Mouse (Mus musculus) right cerebral cortex, adult 18-20 months (tissue): Measurements from ENCODE around the gene D430019H16Rik.

Experiments
- DNase-seq: peaks from one replicate; pipeline ENCODE4 v3.0.0; 2022; ENCODE audit warnings: mixed read lengths

D430019H16Rik gene

DNA sequence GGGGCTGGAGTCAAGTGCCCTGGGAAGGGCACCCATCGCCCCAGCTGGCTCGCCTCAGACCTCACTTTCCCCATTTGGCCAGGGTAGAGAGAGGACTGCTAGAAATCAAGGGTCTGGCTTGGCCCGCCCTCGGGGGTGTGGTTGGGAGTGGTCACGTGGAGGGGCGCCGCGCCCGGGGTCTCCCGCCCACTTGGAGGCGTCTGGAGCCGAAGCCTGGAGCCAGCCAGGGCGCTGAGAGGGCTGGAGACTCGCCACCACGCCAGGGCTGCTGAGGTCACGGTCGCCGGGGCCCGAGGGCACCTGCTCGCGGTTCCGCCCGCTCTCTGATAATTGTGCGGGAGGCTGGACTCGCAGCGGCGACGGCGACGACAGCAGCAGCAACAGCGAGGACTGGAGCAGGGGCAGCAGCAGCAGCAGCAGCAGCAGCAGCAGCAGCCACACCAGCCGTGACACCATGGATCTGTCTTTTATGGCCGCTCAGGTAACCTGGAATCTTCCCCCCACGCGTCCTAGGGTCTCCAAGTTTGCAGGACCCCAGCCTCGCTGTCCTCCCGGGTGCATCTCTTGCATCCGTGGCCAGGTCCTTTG, at the start of gene D430019H16Rik:
TSS of gene D430019H16Rik (plus strand) at position 187 of the 588 bp plus-strand sequence.
- DNase-seq = peak; percentile 76

DNA sequence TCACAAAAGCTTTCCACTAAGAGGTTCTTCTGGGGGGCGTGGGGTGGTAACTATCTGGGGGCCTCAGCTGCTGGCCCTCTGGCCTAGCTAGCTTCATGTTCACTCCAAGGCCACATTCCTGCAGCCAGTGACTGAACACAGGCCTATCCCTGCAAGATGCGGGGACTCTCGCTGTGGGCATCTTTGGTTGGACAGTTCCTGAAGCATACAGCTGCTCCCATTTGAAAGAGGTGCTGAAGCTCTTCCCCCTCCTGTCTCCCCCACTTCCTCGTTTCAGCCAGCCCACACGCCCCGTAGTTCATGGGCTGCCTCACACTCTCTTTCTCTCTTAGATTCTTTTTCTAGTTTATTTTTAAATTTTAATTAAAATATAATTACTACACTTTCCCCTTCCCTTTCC, 47.6 kb upstream of the D430019H16Rik start:
- no peak for DNase-seq

DNA sequence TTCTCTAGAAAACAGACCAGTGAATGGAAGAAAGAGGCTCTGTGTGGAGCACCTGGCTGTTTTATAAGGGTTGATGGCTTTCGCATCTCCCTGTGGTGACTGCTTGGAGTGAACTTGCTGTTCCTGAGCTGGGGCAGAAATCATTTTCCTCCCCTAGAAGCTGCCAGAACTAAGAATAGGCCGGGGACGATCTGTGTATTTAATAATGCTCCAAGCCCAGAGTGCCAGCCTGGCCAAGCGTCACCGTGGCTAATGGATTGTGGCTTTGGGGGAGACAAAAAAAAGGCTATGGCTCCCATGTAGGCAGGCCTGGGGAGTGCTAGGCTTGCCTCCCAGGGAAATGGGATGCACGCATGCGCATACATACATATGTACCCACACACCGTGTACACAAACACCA, 39.7 kb upstream of the D430019H16Rik start:
- DNase-seq = no peak

DNA sequence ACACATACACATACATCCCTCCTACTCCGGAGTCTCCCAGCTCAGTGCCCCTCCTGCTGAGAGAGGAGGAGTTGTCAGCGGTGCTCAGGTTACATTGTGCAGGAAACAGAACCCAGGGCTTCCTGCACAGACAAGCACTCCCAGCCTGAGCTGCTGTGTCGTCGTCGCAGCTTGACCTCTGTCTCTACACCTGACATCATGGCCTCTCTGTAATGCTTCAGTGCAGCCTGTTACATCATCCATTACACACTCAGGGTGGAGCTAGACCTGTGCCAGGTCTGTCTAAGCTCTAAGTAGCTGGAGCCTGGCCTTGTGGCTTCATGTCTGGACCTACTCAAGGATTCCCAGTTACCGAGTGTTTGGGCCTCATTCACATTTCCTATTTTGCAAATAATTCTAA, 33.2 kb upstream of the D430019H16Rik start:
- DNase-seq = no peak

DNA sequence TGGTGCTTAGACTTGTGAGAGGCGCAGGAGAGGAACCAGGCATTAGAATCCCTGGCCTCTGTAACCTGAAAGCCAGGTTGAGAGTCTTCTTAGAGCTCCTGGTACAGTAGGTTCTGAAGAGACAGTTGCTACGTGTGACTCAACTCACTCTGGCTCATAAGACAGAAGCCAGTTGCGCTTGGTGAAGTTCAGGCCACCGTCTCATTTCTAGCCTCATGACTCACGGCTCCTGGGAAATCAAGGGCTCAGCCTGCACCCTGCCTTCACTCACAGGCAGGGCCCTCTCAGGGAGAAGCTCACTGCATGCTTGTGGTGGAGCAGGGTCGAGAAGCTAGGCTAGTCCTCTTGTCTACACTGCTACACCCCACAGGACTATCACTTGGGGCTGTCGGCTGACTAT, 27.1 kb upstream of the D430019H16Rik start:
- DNase-seq = peak; percentile 53

DNA sequence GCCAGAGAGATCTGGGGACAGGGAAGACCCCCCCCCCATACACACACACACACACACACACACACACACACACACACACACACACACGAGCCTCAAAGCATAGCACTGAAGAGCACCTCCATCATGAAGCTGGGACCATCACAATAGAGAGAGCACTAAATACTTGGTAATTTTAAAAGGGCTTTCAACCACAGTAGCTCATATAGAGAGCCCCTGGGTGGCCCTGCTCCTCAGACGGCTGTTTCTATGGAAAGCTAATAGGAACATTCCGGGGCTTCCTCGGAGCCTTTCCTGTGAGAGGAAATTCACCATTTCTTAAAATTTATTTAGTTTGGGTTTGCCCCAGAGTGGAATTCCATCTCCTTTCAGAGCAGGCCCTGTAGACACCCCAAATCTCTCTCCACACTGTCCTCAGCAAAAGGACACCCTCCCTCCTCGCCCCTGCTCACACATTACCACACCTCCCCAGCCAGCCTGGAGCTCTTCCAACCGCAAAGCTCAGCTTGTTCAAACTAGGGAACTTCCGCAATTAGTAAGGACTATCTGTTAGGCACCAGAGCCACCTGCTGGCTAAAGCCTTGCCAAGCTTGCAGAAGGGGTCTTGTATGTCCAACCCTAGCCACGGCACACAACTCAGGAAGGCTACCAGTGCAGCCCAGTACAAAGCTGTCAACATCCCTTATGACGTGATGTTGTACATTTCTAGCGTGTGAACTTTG, 26.5 kb upstream of the D430019H16Rik start:
- DNase-seq = peak; percentile 76

DNA sequence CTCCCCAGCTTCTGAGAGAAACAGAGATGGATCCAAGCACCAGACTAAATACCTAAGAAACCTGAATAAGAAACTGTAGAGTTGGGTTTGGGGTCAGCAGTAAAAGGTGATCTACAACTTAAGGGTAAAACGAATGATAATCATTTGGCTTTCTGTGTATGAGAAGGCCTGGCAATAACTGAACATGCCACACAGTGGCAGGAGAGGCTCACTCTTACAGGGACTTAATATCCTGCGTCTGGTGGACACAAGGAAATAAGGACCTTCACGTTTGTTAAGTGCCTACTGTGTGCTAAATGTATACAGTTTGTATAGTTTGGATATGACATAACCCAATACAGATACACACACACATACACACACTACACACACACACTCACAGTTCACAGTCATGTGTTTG, 21.8 kb upstream of the D430019H16Rik start:
- peak; percentile 18 for DNase-seq

DNA sequence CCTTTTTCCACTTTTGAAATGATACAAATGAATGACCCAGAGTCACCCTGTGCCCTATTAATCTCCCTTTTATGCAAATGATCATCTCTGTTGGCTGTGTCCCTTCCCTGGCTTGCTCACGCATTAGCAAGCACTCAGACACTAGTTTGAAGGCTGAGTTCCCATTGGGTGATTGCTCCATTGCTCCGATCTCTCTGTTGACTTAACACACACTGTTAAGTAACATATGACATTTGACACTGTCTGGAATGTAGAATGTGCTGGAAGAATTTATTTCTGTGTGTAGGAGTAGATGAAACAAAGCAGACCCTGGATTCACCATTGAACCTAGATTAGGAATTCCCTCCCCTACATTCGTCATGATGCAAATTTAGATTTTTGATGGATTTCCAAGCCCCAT, 20.8 kb upstream of the D430019H16Rik start:
- DNase-seq = no peak

DNA sequence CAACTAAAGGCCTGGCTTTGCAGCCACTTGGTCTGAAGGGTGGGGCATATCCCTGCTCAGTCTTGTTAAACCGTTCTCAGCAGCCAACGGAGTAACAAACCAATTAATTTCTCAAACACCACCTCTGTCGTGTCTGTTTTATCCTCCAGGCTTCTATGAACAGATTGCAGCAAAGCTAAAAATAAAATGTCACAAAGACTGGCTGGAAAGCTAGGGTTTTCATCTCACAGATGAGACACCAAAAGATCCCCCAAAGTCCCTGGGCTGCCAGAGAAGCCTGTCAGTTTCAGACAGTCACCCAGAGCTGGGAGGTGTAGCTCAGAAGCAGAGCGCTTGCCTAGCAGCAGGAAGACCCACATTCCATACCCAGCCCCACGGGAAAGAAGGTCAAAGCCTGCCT, 15.4 kb upstream of the D430019H16Rik start:
- peak; percentile 64 for DNase-seq

DNA sequence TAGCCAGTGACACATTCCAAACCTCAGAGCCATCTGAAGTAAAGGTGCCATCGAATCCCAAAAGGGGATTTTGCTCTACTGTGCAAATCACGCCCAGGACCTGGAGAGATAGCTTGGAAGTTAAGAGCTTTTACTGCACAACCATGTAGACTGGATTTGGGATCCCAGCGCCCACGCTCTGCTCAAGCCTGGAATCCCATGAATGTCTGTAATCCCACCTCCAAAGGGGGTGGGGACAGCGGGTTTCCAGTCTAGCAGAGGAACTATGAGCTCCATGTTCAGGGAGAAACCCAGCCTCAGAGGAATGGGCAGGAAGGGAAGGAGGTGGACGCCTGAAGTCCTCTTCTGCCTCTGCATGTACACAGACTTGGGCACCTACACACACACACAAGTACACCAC, 13.7 kb upstream of the D430019H16Rik start:
- no peak for DNase-seq

DNA sequence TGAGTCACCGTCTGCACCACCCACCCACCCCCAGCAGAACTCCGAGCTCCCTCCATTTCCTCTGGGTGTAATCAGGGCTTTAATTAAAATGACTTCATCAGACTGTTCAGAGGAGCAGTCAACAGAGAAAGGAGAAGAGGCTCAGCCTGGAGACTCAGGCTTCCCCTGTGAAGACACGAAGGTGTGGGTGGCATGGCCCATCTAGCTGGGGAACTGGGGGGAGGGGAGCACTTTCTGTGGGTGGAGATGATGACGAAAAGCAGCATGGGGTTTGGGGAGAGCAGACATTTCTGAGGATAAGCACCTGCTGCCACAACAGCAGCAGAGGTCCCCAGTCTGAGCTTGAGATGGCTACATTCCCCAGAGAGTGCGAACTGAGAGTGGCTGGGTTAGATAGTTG, 10.1 kb upstream of the D430019H16Rik start:
- peak; percentile 60 for DNase-seq

DNA sequence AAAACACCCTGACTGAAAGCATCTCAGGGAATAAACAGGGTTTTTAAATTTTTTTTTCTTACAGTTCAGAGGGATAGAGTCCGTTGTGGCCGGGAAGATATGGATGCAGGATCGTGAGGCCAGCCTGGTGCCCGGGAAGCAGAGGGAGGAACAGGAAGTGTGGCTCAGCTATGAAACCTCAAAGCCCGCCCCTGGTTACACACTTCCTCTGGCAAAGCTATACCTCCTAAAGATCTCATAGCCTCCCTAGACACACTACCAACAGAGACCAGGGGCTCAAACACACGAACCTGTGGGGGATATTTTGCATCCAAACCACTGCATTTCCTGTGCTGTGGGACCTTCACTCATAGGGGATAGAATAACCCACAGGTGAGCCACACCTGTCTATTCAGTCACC, 7.9 kb upstream of the D430019H16Rik start:
- DNase-seq = no peak

DNA sequence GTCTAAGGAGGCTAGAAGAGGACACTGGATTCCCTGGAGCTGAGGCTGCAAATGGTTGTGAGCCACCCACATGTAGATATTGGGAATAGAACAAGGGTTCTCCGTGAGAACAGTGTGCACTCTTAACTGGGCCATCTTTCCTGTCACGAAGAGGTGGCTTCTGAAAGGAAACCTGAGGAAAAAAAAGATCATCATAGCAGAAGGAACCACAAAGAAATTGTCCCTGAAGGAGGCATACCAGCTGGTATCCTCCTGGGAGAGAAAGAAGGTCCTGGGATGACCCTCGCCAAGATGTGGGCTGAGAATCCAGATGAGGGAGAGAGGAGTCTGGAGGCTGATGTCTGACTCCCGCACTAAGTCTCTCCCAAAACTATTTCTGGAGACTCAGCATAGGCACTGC, 4.4 kb upstream of the D430019H16Rik start:
- DNase-seq = peak; percentile 68

DNA sequence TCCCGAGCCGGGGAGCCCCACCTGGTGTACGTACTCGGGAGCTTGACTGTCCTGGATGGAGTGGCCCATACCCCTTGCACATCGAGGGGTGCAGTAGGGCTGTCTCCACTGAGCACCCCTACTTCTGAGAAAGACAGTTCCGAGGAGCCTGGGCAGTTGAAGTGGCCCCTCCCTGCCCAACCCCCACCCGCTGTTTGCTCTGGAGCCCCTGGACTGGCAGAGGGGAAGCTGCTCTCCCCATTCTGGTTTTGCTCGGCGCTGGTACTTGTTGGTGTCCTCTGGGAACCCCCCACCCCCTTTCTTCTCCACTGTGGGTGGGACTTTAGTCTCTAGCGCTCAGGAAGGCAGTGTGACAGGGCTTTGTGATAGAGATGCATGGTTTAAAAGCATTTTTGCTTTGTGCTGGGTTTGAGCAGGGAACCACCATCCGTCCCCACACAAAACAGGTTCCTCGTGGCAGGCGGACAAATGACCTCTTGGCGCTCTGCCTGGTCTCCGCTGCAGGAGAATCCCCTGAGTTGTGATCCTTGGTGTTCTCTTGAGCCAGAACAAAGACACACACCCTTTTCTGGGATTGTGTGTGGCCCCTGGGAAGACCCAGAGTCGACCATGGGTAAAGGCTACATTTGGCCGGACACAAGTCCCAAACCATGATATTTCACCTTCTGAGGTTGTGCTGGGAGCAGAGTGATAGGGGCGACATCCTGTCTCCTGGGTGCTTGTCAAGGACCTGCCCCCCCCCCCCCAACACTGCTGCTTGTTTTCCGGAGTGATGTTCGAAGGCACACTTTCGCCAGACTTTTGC, 804 bp downstream of the D430019H16Rik start:
- DNase-seq = peak; percentile 15

DNA sequence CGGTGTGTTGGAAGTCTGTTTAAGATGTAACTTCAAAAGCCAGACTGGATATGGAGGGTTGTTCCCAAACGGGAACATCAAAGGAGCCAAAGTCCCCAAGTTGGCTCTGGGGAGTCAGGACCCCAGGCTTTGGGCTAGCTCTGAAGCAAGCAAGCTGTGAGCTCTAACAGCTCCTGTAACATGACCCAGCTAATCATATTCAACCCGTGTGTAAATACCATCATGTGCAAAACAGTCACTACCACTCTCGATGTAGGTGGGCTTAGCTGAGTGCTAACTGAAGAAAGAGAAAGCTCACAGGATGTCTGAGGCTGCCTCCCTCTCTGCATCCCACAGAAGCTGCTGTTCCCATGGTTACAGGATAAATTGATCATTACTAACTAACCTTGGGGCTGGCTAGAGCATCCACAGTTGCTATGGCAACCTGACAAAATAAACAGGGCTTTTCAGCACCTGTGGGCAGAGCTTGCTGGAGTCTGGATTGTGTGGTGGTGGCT, 1.5 kb downstream of the D430019H16Rik start:
- DNase-seq = peak; percentile 42

DNA sequence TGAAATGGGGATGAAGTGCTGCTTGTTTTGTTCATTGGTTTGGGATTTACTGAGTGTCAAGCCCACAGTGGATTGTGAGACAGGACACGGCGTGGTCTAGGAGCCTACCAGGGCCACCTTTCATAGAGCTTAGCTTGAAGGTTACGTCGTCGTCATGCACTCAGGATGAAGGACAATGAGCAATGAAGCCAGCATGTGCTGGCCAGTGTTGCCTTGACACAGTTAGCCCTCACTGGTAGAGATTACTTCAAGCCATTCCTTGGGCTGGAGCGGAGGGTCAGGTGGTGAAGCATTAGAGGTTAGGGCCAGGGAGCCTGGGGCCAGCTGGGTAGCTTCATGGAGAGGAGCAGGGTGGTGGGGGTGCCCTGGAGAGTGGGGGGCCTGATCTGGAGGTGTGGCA, 5.1 kb downstream of the D430019H16Rik start:
- no peak for DNase-seq

DNA sequence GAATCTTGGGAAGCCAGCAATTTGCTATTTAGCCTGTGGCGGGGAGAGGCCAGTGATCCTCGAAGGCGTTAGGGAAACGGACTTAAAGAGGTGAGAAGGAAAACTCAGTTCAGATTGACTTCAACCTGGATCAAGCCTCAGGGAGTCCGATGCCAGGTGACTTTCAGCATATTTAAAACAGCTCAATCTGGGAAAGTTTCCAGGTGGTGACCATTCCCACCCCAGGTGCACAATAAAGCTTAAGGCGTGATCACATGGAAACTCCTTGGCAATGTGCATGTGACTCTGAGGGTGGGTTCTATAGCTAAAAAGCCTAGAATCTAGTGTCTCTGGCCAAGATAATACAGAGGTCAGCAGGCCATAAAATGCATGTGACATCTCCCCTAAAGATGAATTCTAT, 7.4 kb downstream of the D430019H16Rik start:
- no peak for DNase-seq

DNA sequence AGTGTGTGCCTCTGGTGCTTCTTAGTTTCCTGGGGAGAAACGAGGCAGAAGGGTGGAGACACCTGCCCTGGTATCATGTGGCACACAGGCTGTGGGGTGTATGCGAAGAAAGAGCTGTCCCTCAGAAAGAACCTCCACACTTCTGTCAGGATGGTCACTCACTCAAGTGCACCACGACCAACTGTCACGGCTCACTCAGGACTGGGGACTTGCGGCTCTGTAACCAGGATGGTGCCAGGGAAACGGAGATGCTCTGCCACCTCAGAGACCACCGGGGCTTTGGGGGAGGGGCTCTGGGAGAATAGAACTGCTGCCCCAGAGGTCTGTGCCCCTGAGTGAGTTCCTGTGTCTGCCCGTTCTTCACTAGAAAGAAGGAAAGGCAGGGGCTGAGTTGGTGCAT, 15.4 kb downstream of the D430019H16Rik start:
- no peak for DNase-seq

DNA sequence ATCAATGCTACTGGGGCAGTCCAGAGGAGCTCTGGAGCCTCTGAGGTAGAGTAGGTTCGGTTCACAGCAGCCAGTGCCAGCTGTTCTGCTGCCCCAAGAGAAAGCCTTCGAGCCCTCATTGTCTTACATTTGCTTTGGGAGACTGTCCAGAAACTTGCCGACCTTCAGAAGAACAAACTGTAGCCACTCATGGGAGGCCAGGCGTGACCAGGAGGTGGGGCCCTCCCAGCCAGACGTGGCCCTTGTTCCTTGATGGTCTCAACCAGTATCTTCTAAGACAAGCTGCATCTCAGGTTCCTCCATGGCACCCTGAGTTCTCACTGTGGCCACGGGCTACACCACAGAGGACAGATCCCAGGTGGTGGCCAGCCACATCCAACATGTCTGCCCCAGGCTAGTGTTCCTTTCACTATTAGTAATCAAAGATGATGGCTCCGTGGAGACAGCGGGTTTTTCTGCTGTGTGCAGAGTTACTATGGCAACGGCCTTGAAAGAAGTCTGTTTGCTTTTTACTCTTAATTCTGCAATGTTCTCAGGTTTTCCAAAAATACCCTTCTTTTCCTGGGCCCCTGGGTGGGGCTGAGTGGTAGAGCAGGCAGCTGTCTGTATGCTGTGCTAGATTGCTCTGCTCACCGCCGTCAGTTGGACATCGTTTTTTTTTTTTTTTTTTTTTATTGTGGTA, 21.7 kb downstream of the D430019H16Rik start:
- DNase-seq = peak; percentile 68

DNA sequence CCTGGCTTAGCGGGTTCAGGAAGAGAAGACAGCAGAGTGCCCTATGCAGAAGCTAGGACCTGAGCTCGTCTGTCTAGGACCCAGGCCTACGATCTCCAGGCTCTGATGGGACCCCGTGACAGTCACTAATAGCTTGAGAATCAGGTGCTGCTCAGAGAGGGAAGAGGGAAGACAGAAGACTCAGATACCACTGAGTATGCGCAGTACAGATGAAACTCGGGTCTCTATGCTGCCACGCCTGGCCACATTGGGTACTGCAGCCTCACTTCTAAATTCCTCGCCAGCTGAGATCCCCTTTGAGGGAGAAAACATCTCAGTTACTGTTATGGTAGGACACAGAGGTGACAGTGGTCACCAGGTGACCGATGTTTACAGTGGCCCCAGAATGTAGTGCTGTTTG, 22.8 kb downstream of the D430019H16Rik start:
- peak; percentile 61 for DNase-seq

DNA sequence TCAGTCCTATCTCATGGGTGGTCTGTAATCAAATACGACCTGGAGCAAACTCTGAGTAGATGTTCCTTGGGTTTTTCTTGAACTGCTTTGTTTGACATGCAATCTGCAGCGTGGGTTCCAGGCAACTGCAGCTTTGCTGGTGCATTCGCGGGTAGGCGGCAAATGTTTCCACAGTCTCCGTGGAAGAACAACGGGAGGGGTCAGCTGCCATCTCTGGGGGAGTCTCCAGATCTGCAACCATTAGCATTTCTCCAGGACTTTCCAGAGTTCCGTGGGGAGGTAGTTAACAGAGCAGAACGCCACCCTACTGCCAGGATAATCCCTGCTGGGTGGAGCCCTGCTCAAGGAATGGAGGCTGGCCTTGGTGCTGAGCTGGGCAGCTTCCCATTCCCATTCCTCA, 23.3 kb downstream of the D430019H16Rik start:
- DNase-seq = peak; percentile 57

DNA sequence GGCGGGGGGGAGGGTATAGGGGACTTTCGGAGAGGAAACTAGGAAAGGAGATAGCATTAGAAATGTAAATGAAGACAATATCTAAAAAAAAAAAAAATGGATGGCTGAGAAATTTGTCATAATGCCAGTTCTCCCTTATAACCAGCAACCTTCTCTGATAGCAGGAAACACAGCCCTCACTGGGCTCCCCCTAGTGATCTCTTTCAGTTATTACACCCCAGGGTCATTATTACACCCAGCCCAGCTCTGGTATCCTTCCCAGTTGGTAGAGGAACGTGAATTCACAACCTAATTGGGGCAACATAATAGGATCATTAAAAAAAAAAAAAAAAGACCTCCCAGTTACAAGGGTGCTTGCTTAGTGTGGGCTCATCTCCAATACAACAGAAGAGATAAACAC, 29.8 kb downstream of the D430019H16Rik start:
- DNase-seq = no peak

DNA sequence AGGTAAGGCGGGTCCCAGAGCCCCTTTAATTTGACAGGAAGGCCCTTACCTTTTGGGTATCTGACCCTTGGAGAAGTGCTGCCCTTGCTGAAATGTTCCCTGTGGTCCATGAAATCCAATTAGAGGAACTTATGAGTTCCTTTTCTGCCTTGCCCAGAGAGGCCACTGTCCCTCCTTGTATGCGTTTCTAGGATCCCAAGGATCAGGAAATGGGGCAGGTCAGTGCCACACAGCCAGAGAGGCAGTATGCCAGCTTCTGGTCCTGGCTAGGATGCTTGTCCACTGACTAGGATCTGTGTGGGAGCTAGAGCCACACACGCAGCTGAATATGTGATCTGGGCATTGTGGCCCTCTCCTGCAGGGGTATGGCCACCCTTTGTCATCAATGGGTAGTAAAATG, 36.6 kb downstream of the D430019H16Rik start:
- DNase-seq = no peak
